Mouse (Mus musculus) heart, postnatal 0 days (tissue): Measurements from ENCODE around the gene Ccnt1. TPM values are rescaled to one million over a fixed set of nuclear protein-coding genes. Genes with fewer than 3 reads are reported as not detected.
A peak's percentile ranks its signal among the peaks of the same experiment; 100 is the strongest.

Experiments used
- ATAC-seq: fragments of 200-750 bp; cut with Nextera tagmentation; 2 replicates; pipeline ENCODE4 v1.8.0; 2017; ENCODE audit warnings: low read depth, moderate number of reproducible peaks, moderate library complexity; ENCODE audit not compliant: insufficient read depth
- DNase-seq: peaks from one replicate; pipeline ENCODE4 v3.0.0-alpha.2; 2016; ENCODE audit warnings: low spot score
- H3K27ac ChIP-seq: fragments of 300-500 bp; sonication (generic); 2 replicates; pipeline ENCODE4 v1.5.1; 2014; ENCODE audit warnings: low read depth, mild to moderate bottlenecking
- H3K27me3 ChIP-seq: fragments of 300-500 bp; sonication (generic); 2 replicates; pipeline ENCODE4 v1.6.1; 2014; ENCODE audit warnings: low read length, mixed read lengths; ENCODE audit not compliant: control insufficient read depth, insufficient read depth
- H3K36me3 ChIP-seq: fragments of 300-500 bp; sonication (generic); replicated peaks from 2 replicates; pipeline ENCODE4 v1.6.1; 2014; ENCODE audit warnings: low read length, mixed read lengths; ENCODE audit not compliant: control insufficient read depth, insufficient read depth
- H3K4me1 ChIP-seq: fragments of 300-500 bp; sonication (generic); 2 replicates; pipeline ENCODE4 v1.6.1; 2014; ENCODE audit warnings: antibody characterized with exemption; ENCODE audit not compliant: control insufficient read depth, insufficient read depth
- H3K4me2 ChIP-seq: fragments of 300-500 bp; sonication (generic); 2 replicates; pipeline ENCODE4 v1.6.1; 2014; ENCODE audit warnings: low read depth, mild to moderate bottlenecking, low read length, moderate library complexity
- H3K4me3 ChIP-seq: fragments of 300-500 bp; sonication (generic); 2 replicates; pipeline ENCODE4 v1.5.1; 2014; ENCODE audit warnings: low read depth, low read length
- H3K9ac ChIP-seq: fragments of 300-500 bp; sonication (generic); replicated peaks from 2 replicates; pipeline ENCODE4 v1.6.1; 2014; ENCODE audit warnings: low read depth, low read length, mixed read lengths
- H3K9me3 ChIP-seq: fragments of 300-500 bp; sonication (generic); replicated peaks from 2 replicates; pipeline ENCODE4 v1.6.1; 2016; ENCODE audit warnings: low read length; ENCODE audit not compliant: control insufficient read depth
- CTCF ChIP-seq: IDR thresholded peaks from 2 replicates; pipeline ENCODE4 v1.5.1; 2016; ENCODE audit warnings: antibody characterized with exemption, control low read depth, low read depth
- EP300 ChIP-seq: IDR thresholded peaks from 2 replicates; pipeline ENCODE4 v1.6.1; 2016; ENCODE audit warnings: antibody characterized with exemption, low read depth
- WGBS: fragments of 180-500 bp; shearing (Covaris S2); extraction: QIAGEN DNeasy Blood & Tissue Kit; methylation state at CpG from one replicate; pipeline ENCODE4 v1.1.7; 2014; 5-methylcytosine and 5-hydroxymethylcytosine counted together
- polyA plus RNA-seq: library from polyadenylated mRNA; unstranded; fragments of >200 nt; fragmentation: Nextera tagmentation; extraction: Ambion mirVana; gene quantifications from 2 replicates; pipeline ENCODE4 v1.2.1, GENCODE M21; 2015
- total RNA-seq: library from RNA; depleted of rRNA; stranded (reverse); fragments of >200 nt; gene quantifications from 2 replicates; pipeline ENCODE4 v1.2.3, GENCODE M21; 2014; ENCODE audit warnings: low replicate concordance

Gene Ccnt1
- total and polyA plus RNA-seq, 2 experiments from 2014 or later, result 22.3 to 32.8 TPM

DNA sequence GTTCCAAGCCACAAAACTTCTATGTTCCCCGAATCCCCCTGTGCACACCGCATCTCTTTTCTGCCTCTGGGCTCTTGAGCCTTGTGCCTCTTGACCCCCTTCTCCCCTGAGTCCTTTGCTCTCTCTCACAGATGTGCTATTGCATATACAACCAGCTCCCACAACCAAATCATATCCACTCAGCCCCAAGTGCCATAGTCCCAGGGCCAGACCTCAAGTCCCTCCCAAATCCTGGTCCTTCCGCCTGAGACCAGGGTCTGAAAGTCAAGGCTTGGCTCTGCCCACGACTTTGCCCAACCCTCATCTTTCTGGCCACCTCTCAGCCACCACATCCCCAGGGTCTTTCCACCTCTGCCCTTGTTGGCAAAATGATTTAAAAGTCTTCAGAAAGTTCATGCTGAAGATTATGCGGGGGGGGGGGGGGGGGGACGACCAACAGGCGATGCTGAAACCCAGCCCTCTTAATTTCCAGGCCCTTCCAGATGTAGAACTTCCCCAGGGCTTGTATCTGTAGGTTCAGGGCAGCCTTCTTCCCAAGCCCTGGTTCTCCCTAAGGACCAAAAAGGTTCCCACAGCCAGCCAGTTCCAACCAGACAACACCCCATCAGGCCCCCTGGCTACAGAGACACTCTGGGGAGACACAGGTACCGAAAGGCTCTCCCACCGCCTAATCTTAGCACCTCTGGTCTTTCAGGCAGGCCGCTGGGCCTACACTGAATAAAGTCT lies 37.5 kb upstream of the Ccnt1 start:
- Histone ChIP-seq H3K4me3 (peak overlapping the region; percentile 78), H3K4me1 (peaks cover 33% of the 10 kb centered on the region), H3K4me2 (peak overlapping the region; percentile 86), H3K9me3 (no peaks in the 10 kb centered on the region), H3K36me3 (peaks cover 13% of the 10 kb centered on the region), H3K9ac (peak overlapping the region; percentile 89), H3K27me3 (no peaks in the 10 kb centered on the region), H3K27ac (peak overlapping the region; percentile 97)
- TF ChIP-seq CTCF, result no peak
- no peak for TF ChIP-seq EP300
- 5% methylated on average over 10 of the region's 10 CpGs for WGBS
- DNase-seq (no peak), ATAC-seq (peak; percentile 1; the same call in 1 of the 2 replicates)

DNA sequence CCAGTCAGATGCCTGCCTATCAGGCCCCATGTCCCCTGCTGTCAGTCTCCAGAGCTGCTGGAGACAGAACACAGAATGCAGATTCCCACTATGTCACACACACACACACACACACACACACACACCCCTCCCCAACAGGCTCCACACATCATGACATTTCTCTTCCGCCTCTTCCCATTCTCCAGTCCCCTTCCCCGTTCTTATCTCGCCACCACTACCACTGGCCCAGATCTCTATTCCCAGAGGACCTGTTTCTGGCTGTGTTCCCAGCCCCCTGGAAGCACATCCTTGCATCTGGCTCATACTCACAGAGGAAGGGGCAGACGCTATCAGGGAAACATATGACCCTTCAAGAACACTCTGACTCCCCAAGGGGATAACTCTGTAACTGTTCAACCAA lies 36.8 kb upstream of the Ccnt1 start:
- Histone ChIP-seq H3K4me3 (peak overlapping the region; percentile 78), H3K9ac (peak overlapping the region; percentile 89), H3K9me3 (no peaks in the 10 kb centered on the region), H3K36me3 (peaks cover 14% of the 10 kb centered on the region), H3K27me3 (no peaks in the 10 kb centered on the region), H3K4me2 (peak overlapping the region; percentile 86), H3K4me1 (peaks cover 37% of the 10 kb centered on the region), H3K27ac (peak overlapping the region; percentile 97)
- DNase-seq (peak; percentile 98), ATAC-seq (peak; percentile 81)
- TF ChIP-seq EP300 (peak; percentile 96), CTCF (0 out of 2 replicates have a peak, but pooled peaks have one; percentile 3)
- 2% methylated on average over 4 of the region's 4 CpGs for WGBS

DNA sequence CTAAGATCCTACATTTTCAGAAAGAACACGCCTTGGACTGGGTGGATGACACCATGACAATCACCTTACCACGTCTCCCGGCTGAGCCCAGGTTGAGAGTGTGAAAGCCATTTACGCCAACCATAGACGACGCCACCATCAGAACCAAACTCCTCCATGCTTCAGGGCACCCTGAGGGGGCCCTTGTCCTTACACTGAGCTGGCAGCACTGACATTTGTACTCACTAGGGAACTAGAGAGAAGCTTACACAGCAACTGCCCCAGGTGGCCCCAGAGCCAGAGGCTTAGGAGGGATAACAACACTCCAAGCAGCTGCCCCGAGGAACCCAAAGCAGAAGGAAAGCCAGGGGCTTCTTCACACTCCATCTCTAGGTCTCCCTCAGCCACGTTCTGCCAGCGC lies 36.0 kb upstream of the Ccnt1 start:
- peak overlapping the region; percentile 97 for H3K27ac ChIP-seq
- H3K27me3 ChIP-seq, result no peaks in the 10 kb centered on the region
- 24% methylated on average over 9 of the region's 9 CpGs for WGBS
- H3K36me3 ChIP-seq, result peaks cover 14% of the 10 kb centered on the region
- peak overlapping the region; percentile 78 for H3K4me3 ChIP-seq
- H3K4me1 ChIP-seq, result peaks cover 37% of the 10 kb centered on the region
- ATAC-seq, result no peak
- H3K4me2 ChIP-seq, result peak overlapping the region; percentile 86
- no peaks in the 10 kb centered on the region for H3K9me3 ChIP-seq
- peak overlapping the region; percentile 89 for H3K9ac ChIP-seq
- TF ChIP-seq CTCF (no peak), EP300 (no peak)
- no peak for DNase-seq

DNA sequence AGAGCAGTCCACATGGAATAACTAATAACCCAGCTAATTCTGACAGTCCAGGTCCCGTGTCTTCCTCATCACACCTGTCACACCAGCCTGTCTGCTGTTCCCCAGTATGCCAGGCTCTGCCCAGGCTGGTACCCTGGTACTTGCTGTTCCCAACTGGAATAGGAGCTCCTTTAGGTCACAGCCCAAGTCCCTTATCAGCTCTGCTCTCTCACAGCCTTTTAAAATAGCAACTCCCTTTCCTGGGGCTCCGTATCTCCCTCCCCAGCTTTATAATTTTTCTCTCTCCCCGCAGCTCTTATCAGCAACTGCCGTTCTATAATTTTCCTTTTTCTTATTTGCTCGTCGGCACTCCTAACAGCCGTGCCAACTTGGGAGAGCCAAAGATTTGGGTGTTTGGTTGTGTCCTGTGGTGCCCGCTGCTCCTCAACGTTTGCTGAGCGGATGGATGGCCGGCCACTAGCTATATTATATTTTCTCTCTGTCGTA lies 35.4 kb upstream of the Ccnt1 start:
- DNase-seq (peak; percentile 89), ATAC-seq (peak; percentile 10; the same call in 1 of the 2 replicates)
- 12% methylated on average over 12 of the region's 12 CpGs for WGBS
- Histone ChIP-seq H3K4me1 (peaks cover 41% of the 10 kb centered on the region), H3K4me3 (peak overlapping the region; percentile 78), H3K27me3 (no peaks in the 10 kb centered on the region), H3K9me3 (no peaks in the 10 kb centered on the region), H3K9ac (peak overlapping the region; percentile 89), H3K4me2 (peak overlapping the region; percentile 86), H3K27ac (peak overlapping the region; percentile 97), H3K36me3 (peaks cover 14% of the 10 kb centered on the region)
- TF ChIP-seq CTCF, result no peak
- TF ChIP-seq EP300, result peak; percentile 79

DNA sequence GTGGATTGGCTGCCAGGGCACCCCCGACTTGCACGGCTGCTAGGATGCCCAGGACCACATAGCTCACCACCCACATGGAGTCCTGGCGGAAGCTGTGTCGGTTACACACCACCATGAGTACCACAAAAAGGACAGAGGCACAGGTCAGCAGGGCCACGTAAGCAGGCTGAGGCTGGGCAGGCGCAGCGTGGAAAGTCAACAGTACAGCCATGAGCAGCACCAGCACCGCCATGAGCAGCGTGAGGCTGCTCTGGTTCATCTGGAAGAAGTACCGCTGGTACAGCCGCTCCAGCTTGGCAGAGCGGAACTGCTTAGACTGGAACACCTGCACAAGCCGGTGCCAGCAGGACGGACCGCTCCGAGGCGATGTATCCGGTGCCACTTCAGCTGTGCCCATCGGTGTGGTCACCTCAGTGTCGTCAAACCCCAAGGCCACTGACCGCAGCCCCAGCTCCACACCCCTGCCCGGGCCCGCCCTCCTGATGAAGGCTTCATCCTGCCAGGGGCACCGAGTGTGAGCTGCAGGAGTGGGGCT lies 33.4 kb upstream of the Ccnt1 start:
- no peak for TF ChIP-seq EP300
- no peak for TF ChIP-seq CTCF
- H3K4me1 ChIP-seq, result peaks cover 51% of the 10 kb centered on the region
- peak overlapping the region; percentile 46 for H3K4me3 ChIP-seq
- H3K9ac ChIP-seq, result peak overlapping the region; percentile 56; the same call in 1 of the 2 replicates
- H3K9me3 ChIP-seq, result no peaks in the 10 kb centered on the region
- peaks cover 31% of the 10 kb centered on the region for H3K36me3 ChIP-seq
- H3K27me3 ChIP-seq, result no peaks in the 10 kb centered on the region
- H3K27ac ChIP-seq, result peak overlapping the region; percentile 97
- WGBS, result 68% methylated on average over 24 of the region's 24 CpGs
- no peak for ATAC-seq
- peak overlapping the region; percentile 86 for H3K4me2 ChIP-seq
- no peak for DNase-seq
